Mouse (Mus musculus) gastrocnemius, postnatal 36 days (tissue): ENCODE measurements around the gene Olfr1184. TPM values are rescaled to one million over a fixed set of nuclear protein-coding genes. Genes with fewer than 3 reads are reported as not detected.
"Not testable (repeated sequence)": the region's sequence is repeated elsewhere in the genome, so short reads cannot be mapped to it uniquely, and the experiment has no call there.

Source experiments
- DNase-seq, 2 experiments: peaks; one replicate each; pipeline ENCODE4 v3.0.0; 2022
- intact Hi-C: fragments of 180-260 bp; cut with DNase I; formaldehyde crosslinking; loops from one replicate; pipeline ENCODE4 v1.15.1; 2025
- long read RNA-seq, 2 experiments: library from polyadenylated mRNA; stranded (forward); transcript quantifications; one replicate each; pipeline ENCODE4 v2.0.0; 2021
- total RNA-seq, 2 experiments: library from RNA; stranded (reverse); gene quantifications; 2 replicates each; pipeline ENCODE4 v1.2.3; 2021

Gene Olfr1184
- not detected for total RNA-seq
- long read RNA-seq, experiment 1, result 0 reads
- long read RNA-seq, experiment 2, result 0 reads

DNA sequence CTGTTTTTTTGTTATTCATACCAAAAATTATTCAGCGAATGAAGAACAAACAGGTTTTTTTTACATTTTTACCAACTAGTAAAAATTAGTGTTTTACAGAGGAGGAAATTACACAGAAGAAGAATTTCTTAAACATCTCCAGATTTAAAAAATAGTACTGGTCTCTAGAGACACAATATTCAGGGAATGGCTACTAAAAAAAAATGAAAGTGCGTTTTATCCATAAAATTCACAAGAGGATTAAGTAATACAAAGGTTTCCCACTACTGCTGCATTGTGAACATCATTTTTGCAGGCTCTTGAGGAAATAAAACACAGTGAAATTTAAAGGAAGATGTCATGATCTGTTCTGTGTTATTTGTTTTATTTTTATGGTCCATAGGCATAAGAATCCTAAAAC is at the start of gene Olfr1184:
Olfr1184 (plus strand) TSS at position 301 of the 400 bp plus-strand sequence.
- intact Hi-C loops, result no loop called here
- DNase-seq, result no peak

GRCm38 (mm10) chr2:88449031-88449430 is 34.4 kb upstream of the Olfr1184 start, which contains the start of gene Gm13757:
Gene Gm13757 (minus strand): TSS chr2:88449131.
- intact Hi-C loops, result no loop called here
- DNase-seq, result no peak

- DNase-seq, intact Hi-C loops: not testable (repeated sequence)
Observed at GRCm38 (mm10) chr2:88454567-88454966, 28.8 kb upstream of the Olfr1184 start, which contains the start of gene Olfr1183. Gene Olfr1183 (plus strand): TSS chr2:88454867.

DNA sequence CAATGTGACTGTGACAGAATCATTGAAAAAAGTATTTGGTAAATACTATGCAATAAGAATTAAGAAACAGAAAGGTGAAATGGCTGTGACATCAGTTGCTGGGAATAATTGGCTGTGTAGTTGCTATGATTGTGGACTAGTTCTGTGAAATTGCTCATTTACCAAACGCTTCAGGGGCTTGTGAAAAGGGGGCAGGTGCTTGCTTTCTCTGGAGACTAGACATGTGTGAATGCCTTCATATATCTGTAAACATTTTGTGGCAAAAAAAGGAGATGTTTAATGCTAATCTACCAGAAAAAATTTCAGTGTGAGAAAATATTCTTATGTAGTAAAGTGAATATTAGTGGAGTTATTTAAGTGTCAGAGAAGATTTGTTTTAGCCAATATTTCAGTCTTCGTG is 9.6 kb downstream of the Olfr1184 start, which contains the start of gene Olfr1185-ps1:
Olfr1185-ps1 (plus strand) TSS at position 301 of the 400 bp plus-strand sequence.
- intact Hi-C loops, result no loop called here
- DNase-seq, result no peak

DNA sequence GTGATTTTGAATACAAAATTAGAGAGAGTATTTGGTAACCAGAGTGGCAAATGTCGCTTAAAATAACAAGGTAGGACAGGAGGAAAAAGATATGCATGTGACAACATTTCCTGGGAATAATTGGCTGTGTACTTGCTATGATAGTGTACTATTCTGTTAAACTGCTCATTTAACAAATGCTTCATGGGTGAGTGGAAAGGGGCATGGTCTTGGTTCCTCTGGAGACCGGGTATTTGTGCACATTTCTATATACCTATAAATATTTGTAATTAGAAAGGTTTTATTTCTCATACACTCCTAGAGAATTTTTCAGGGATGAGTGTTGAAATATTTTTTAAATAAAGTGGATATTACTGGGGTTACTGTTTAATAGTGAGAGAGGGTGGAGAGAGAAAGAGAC is 34.9 kb downstream of the Olfr1184 start, which contains the start of gene Olfr1186:
Olfr1186 (plus strand) TSS at position 301 of the 400 bp plus-strand sequence.
- intact Hi-C loops, result no loop called here
- no peak for DNase-seq

DNA sequence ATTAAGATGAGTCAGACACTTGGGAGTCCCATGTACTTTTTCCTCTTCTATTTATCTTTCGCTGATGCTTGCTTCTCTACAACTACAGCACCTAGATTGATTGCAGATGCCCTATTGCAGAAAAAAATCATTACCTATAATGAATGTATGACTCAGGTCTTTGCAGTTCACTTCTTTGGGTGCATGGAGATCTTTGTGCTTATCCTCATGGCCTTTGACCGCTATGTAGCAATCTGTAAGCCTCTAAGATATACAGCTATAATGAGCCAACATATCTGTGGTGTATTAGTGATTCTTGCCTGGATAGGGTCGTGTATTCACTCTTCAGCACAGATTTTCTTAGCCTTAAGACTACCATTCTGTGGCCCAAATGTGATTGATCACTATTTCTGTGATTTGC is 42.3 kb downstream of the Olfr1184 start:
- intact Hi-C loops, result no loop called here
- no peak for DNase-seq

Other genes starting within 250 kb of the Olfr1184 start
- not detected for gene Olfr1173, start 203.7 kb upstream of the Olfr1184 start, total RNA-seq
- gene Olfr1174-ps, start 168.5 kb upstream of the Olfr1184 start, total RNA-seq, result not detected
- gene Olfr1175-ps, start 156.4 kb upstream of the Olfr1184 start, total RNA-seq, result not detected
- gene Olfr1176, start 146.9 kb upstream of the Olfr1184 start, total RNA-seq, result not detected
- not detected for gene Olfr1177-ps, start 137.1 kb upstream of the Olfr1184 start, total RNA-seq
- gene Olfr1178, start 96.5 kb upstream of the Olfr1184 start, total RNA-seq, result not detected
- gene Olfr1179, start 77.1 kb upstream of the Olfr1184 start, total RNA-seq, result not detected
- gene Olfr1180, start 64.4 kb upstream of the Olfr1184 start, total RNA-seq, result not detected
- gene Olfr1181, start 57.4 kb upstream of the Olfr1184 start, total RNA-seq, result not detected
- not detected for gene Gm13757, start 34.5 kb upstream of the Olfr1184 start, total RNA-seq
- not detected for gene Olfr1183, start 28.7 kb upstream of the Olfr1184 start, total RNA-seq
- not detected for gene Olfr1185-ps1, start 9.7 kb downstream of the Olfr1184 start, total RNA-seq
- gene Olfr1186, start 35.0 kb downstream of the Olfr1184 start, total RNA-seq, result not detected
- gene Olfr1188, start 73.3 kb downstream of the Olfr1184 start, total RNA-seq, result not detected
- gene Olfr1189, start 102.9 kb downstream of the Olfr1184 start, total RNA-seq, result not detected
- not detected for gene Olfr1191-ps1, start 156.9 kb downstream of the Olfr1184 start, total RNA-seq
- not detected for gene Olfr1192-ps1, start 164.9 kb downstream of the Olfr1184 start, total RNA-seq
- not detected for gene Olfr1193, start 192.0 kb downstream of the Olfr1184 start, total RNA-seq
- gene Olfr1195, start 205.6 kb downstream of the Olfr1184 start, total RNA-seq, result not detected
- gene Olfr1196, start 221.0 kb downstream of the Olfr1184 start, total RNA-seq, result not detected
- not detected for gene Olfr1197, start 248.8 kb downstream of the Olfr1184 start, total RNA-seq